Mouse (Mus musculus) right cerebral cortex, postnatal 14 days (tissue): Measurements from ENCODE around the gene Armh4.
A peak's percentile ranks its signal among the peaks of the same experiment; 100 is the strongest.

Experiments
- DNase-seq: peaks from one replicate; pipeline ENCODE4 v3.0.0; 2022

Armh4 gene

DNA sequence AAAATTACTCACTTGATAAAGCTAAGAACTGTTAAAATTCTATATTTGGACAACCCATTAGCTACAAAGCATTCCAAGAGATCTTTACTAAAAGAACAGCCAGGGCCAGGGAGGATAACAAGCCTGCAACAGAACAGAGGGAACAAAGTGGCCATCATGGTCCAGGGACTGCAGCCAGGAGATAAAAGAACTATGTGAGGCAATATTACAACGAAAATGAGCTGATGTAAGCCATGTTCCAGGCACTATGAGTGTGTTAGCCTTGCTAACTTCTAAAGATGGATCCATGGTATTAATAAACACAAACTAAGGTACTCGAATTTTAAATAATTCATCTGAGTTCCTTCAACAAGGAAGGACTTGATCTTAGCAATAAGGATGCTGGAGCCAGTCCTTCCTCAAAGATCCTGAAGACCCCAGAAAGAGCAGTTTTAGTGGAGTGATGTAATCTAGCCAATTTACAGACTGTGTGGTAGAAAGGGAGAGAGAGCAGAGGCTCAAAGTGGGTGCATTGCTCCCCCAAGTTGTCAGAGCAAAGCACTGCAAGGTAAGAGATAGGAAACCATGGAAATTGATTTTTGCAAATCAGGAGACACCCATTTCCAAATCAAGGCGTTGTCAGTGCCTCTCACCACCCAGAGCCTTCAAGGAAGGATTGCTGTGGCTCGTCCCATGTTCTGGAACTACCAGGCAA lies 59.7 kb downstream of the Armh4 start:
- DNase-seq = peak; percentile 25

DNA sequence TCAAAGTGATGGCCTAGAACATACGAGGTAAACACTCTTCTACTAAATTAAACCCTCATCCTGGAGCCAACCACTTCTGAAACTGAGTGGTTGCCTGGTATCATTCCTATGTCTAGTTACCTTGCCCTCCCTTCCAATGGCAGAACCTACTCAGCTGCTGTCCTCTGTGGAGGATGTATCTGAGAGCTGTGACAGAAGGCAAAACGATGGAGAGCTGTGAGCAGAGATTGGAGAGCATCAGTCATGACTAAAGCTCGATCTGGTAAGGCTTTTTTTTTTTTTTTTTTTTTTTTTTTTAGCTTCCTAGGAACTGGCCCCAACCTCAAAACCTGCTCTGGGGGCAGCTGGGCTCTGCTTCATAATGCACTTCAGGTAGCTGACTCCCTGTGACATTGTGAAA lies 60.4 kb downstream of the Armh4 start:
- no peak for DNase-seq

DNA sequence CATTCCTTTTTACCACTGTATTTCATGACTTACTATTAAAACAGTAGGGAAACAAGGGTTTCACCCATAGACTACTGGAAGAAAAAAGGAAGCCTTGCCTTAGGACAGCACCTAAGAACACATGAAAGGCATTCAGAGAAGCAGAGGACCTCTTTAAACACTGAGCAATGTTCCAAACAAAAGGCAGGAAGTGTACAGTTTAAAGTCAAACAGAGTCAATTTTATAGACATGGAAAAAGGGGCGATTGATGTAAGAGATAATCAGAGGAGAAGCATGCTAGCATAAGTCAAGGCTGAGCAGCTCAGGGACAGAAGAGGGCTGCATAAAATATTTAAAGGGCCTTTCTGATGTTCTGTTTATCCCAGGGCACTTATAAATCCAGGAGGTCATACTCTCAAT lies 61.9 kb downstream of the Armh4 start:
- DNase-seq = no peak

DNA sequence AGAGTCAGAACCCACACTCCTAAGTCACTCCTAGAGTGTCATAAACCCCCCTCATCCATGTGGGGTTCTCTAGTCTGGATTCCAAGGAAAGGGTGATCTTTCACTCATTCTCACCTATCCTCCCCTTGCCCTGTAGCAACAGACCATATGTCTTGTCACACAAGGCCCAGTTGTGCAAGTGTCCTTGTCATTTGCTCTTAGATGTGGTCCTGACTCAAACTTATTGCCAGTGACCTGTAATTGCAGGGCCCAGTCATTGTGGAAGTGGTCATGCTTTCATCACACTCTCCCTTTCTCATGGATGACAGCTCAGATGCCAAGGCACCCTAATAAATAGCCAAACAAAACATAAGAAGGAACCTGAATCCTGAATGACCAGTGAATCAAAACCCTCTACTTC lies 63.5 kb downstream of the Armh4 start:
- no peak for DNase-seq

DNA sequence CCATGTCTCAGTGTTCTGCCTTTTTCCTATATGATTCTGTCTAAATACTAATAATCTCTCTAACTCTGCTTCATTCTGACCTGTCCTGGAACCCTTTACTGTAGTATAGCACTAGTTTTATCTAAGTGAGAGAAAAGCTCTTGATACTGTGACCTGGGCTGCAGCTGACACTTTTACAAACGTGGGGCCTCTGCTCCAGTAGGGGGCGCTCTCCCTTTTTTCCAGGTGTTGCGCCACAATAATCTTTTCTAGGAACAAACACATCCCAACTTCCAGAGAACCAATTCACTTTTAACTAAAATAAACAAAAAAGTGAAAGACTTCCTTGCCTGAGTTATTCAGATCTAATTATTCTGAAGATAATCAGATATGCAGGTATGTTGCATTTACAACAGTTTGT lies 72.2 kb downstream of the Armh4 start:
- DNase-seq = no peak

DNA sequence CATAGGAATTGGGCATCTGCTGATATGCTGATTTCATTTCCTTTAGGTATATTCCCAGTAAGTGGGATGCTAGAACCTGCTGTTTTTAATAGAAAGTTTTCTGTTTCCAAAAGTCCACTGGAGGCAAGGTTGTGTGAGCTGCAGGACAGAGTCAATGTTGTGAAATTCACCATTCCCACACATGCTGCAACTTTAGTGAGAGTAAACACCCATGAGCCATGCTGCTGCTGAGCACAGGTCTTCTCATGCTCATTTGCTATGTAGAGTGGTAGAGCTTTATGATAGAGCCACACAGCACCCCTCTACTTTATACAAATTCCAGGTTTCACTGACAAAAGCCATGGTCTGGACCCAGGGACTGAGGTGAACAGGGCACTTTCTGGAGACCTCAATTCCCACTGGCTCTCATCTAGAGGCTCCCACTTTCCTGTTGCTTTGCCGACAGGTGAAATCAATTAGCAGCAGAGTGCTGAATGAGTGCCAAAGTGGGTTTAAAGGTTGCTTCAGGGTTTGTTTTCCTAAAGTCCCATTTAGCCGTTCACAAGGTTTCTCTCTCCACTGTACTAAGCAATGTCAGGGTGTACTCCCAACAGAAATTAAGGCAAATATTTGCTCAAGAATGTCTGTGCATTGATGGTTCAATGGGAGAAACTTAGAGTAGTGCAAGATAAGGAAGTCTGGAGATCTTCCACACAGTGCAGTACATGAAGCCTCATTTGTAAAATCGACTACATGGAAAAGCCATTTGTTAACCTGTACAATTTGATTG lies 79.6 kb downstream of the Armh4 start:
- DNase-seq = no peak

DNA sequence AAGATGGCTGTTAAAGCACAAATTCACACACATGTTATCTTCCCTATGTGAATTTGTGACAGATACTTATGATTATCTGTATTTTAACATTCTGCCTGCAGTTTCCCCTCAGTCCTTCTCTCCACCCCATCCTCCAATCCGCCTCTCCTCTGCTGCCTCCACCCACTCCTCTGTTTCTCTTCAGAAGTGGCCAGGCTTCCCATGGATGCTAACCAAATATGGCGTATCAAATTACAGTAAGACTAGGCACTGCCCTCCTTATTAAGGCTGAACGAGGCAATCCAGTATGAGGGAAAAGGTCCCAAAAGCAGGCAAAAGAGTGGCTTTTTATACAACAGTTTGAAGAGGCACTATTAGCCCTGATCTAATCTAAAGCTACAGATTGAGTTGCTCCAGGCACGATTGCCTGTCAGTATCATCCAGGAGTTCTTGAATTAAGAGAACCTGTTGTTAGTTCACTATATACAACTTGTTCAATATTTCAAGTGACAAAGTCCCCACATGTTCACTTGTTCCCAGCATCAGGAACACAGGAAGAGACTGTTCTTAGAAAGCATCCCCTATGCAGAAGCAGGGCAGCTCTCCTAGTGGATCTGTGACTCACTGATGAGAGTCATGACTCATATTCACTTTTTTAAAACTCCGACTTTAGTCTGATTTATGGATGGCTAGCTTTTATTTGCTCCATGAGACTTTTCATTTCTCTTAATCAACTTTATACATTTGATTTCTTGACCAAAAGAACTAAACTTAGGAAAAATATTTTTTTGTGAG lies 103.5 kb downstream of the Armh4 start:
- no peak for DNase-seq

DNA sequence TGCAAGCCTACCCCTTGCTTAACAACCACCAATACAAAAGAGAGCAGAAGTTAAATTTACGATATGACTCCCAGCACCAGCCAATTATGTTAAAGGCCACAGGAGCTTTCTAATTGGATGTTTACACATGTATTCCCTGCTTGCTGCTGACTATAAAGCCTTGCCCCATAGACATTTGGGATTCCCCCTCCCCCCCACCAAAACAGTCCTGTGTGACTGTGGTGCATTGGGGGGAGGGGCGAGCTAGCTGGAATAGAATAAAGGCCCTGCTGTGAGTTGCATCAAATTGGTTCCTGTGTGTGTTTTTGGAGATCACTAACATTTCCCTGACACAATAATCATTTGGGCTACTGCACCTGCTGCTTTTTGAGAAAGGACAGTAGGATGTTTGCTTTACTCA lies 106.6 kb downstream of the Armh4 start:
- DNase-seq = no peak

DNA sequence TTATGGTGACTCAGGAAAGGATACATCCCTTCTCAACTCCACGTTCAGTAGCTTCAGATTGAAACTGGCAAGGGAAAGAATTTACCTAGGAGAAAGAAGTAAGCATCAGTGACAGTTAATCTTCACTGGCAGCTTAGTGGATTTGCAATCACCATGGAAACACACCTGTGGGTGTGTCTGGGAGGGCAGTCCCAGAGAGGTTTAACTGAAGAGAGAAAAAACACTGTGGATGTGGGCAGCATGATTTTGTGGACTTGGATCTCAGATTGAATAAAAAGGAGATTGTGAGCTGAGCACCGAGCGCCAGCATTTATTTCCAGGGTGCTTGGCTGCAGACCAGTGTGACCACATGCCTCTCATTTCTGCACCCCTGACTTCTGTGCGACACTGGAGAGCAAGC lies 122.7 kb downstream of the Armh4 start:
- no peak for DNase-seq

DNA sequence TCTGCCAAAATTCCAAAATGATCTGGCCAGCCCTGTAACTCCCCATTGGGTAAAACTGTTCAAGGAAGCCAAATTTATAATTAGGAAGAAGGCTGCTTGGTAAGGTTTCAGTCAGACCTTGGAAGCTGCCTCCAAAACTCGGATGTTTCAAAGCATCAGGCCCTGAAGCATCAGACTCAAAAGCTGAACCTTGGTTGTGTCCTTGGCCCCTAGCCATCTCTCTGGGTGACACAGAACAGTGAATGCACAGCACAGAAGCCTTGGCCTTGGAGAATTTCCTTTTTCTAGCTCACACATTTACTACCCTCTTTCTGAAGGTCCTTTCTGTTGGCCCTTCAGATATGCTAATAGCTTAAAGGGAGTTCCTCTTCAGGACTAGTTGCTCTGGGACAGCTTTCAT lies 134.0 kb downstream of the Armh4 start:
- no peak for DNase-seq

DNA sequence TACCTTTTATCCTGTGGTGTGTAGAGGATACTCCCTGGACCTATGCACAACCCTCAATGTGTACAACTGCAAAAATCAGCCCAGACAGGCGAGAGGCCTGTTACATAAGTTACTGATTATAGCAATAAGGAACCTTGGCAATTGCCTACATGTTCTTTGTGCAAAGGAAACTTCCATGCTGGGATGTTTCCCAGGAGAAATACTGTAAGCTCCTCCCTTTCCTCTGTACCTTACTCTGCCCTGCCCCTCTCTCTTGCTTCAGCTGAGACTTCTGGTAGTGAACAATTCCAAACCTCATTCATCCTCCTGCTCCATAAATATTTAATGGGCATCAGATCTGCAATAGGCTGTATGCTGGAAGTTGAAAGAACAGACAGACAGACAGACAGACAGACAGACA lies 145.8 kb downstream of the Armh4 start:
- no peak for DNase-seq

DNA sequence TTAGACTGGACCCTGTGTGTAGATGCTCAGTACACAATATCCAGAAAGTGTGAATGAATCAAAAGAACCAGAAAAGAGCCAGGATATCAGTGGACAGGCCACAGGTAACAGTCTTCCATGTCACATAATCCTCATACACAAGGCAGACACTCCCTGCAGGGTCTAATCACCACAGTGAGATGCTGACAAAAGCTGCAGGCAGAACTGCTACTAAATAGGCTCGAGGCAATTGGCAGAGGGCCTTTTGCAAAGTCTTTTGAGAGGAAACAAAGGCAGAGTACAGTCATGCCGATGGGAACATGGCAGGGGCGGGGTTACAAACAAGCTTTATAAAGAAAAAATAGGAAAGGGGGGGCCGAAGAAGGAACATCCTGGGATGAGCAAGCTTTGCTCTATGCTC lies 157.1 kb downstream of the Armh4 start:
- DNase-seq = no peak
